Mouse (Mus musculus) neural tube, embryonic 13.5 days (tissue): ENCODE measurements around the gene Apba3. TPM values are rescaled to one million over a fixed set of nuclear protein-coding genes. Genes with fewer than 3 reads are reported as not detected.

ENCODE experiments used
- ATAC-seq: fragments of 200-750 bp; cut with Nextera tagmentation; 2 replicates; pipeline ENCODE4 v1.8.0; 2017; ENCODE audit warnings: low read depth, mild to moderate bottlenecking, moderate TSS enrichment, moderate library complexity
- H3K27ac ChIP-seq: fragments of 300-500 bp; sonication (generic); replicated peaks from 2 replicates; pipeline ENCODE4 v1.5.1; 2015; ENCODE audit warnings: moderate library complexity, mild to moderate bottlenecking, inconsistent platforms
- H3K27me3 ChIP-seq: fragments of 300-500 bp; sonication (generic); 2 replicates; pipeline ENCODE4 v1.6.1; 2015; ENCODE audit warnings: mild to moderate bottlenecking, inconsistent platforms
- H3K36me3 ChIP-seq: fragments of 300-500 bp; sonication (generic); 2 replicates; pipeline ENCODE4 v1.6.1; 2015; ENCODE audit warnings: mild to moderate bottlenecking, inconsistent platforms
- H3K4me1 ChIP-seq: fragments of 300-500 bp; sonication (generic); replicated peaks from 2 replicates; pipeline ENCODE4 v1.6.1; 2015; ENCODE audit warnings: inconsistent platforms
- H3K4me2 ChIP-seq: fragments of 300-500 bp; sonication (generic); 2 replicates; pipeline ENCODE4 v1.6.1; 2015; ENCODE audit warnings: inconsistent platforms, mild to moderate bottlenecking, moderate library complexity
- H3K4me3 ChIP-seq: fragments of 300-500 bp; sonication (generic); 2 replicates; pipeline ENCODE4 v1.5.1; 2015; ENCODE audit warnings: mild to moderate bottlenecking, inconsistent platforms
- H3K9ac ChIP-seq: fragments of 300-500 bp; sonication (generic); 2 replicates; pipeline ENCODE4 v1.6.1; 2015; ENCODE audit warnings: moderate library complexity, mild to moderate bottlenecking, inconsistent platforms
- H3K9me3 ChIP-seq: fragments of 300-500 bp; sonication (generic); 2 replicates; pipeline ENCODE4 v1.6.1; 2016; ENCODE audit warnings: inconsistent platforms
- WGBS: fragments of 180-500 bp; shearing (Covaris S2); methylation state at CpG from one replicate; pipeline ENCODE4 v1.1.7; 2015; 5-methylcytosine and 5-hydroxymethylcytosine counted together
- microRNA-seq: library from miRNA; unstranded; fragments of <30 nt; microRNA quantifications from one replicate; pipeline ENCODE4, GENCODE M21; 2016
- polyA plus RNA-seq: library from polyadenylated mRNA; unstranded; fragments of >200 nt; fragmentation: Nextera tagmentation; extraction: Ambion mirVana; gene quantifications from 2 replicates; pipeline ENCODE4 v1.2.1, GENCODE M21; 2015

The Apba3 gene
- polyA plus RNA-seq, 1 experiment from 2014 or later, result 36.1 TPM

- ATAC-seq, result no peak
- Histone ChIP-seq H3K9me3 (no peaks in the 10 kb centered on the region), H3K4me2 (peak overlapping the region; percentile 27; the same call in 1 of the 2 replicates), H3K36me3 (peaks cover 66% of the 10 kb centered on the region), H3K27ac (no peak overlapping the region), H3K9ac (0 out of 2 replicates have a peak overlapping the region, but pooled peaks have one; percentile 1), H3K4me1 (peaks cover 33% of the 10 kb centered on the region), H3K4me3 (0 out of 2 replicates have a peak overlapping the region, but pooled peaks have one; percentile 9), H3K27me3 (no peaks in the 10 kb centered on the region)
- WGBS, result 13% methylated on average over 20 of the region's 20 CpGs
These were observed 50.5 kb downstream of the Apba3 start for GRCm38 (mm10) chr10:81317273-81317672.

- Histone ChIP-seq H3K27me3 (no peaks in the 10 kb centered on the region), H3K4me2 (peak overlapping the region; percentile 87; the same call in 1 of the 2 replicates), H3K4me3 (peak overlapping the region; percentile 90; the same call in 1 of the 2 replicates), H3K9me3 (no peaks in the 10 kb centered on the region), H3K9ac (peak overlapping the region; percentile 53), H3K4me1 (peaks cover 37% of the 10 kb centered on the region), H3K36me3 (peaks cover 66% of the 10 kb centered on the region), H3K27ac (0 out of 2 replicates have a peak overlapping the region, but pooled peaks have one; percentile 89)
- WGBS, result 88% methylated on average over 13 of the region's 13 CpGs
- ATAC-seq, result no peak
These were observed 52.0 kb downstream of the Apba3 start for GRCm38 (mm10) chr10:81318589-81319329.

- no peak for ATAC-seq
- Histone ChIP-seq H3K27ac (peak overlapping the region; percentile 89), H3K4me3 (peak overlapping the region; percentile 90), H3K27me3 (no peaks in the 10 kb centered on the region), H3K9ac (peak overlapping the region; percentile 53), H3K4me2 (peak overlapping the region; percentile 87), H3K36me3 (peaks cover 66% of the 10 kb centered on the region), H3K4me1 (peaks cover 37% of the 10 kb centered on the region), H3K9me3 (no peaks in the 10 kb centered on the region)
- 33% methylated on average over 8 of the region's 8 CpGs for WGBS
These were observed 52.6 kb downstream of the Apba3 start for GRCm38 (mm10) chr10:81319330-81319699.

GRCm38 (mm10) chr10:81319741-81320549, 53.2 kb downstream of the Apba3 start:
- Histone ChIP-seq H3K9ac (peak overlapping the region; percentile 53), H3K27me3 (no peaks in the 10 kb centered on the region), H3K27ac (peak overlapping the region; percentile 89), H3K4me2 (peak overlapping the region; percentile 87), H3K4me3 (peak overlapping the region; percentile 90), H3K36me3 (peaks cover 66% of the 10 kb centered on the region), H3K4me1 (peaks cover 37% of the 10 kb centered on the region), H3K9me3 (no peaks in the 10 kb centered on the region)
- under 1% methylated on average over 38 of the region's 38 CpGs for WGBS
- peak; percentile 44 for ATAC-seq

GRCm38 (mm10) chr10:81320550-81321347, 54.0 kb downstream of the Apba3 start, which contains the start of gene Cactin:
TSS of gene Cactin (plus strand) at chr10:81321103.
- Histone ChIP-seq H3K27me3 (no peaks in the 10 kb centered on the region), H3K27ac (peak within 1 kb of the TSS; percentile 89), H3K4me3 (peak within 1 kb of the TSS; percentile 90), H3K9ac (peak within 1 kb of the TSS; percentile 88), H3K4me2 (peak within 1 kb of the TSS; percentile 87), H3K4me1 (peaks cover 37% of the 10 kb centered on the region), H3K36me3 (peaks cover 66% of the 10 kb centered on the region), H3K9me3 (no peaks in the 10 kb centered on the region)
- peak; percentile 94 for ATAC-seq
- WGBS, result under 1% methylated on average over 68 of the region's 68 CpGs

GRCm38 (mm10) chr10:81321436-81321835, 54.7 kb downstream of the Apba3 start:
- Histone ChIP-seq H3K36me3 (peaks cover 66% of the 10 kb centered on the region), H3K4me2 (peak overlapping the region; percentile 87), H3K4me1 (peaks cover 36% of the 10 kb centered on the region), H3K9ac (peak overlapping the region; percentile 88), H3K4me3 (peak overlapping the region; percentile 90), H3K9me3 (no peaks in the 10 kb centered on the region), H3K27me3 (no peaks in the 10 kb centered on the region), H3K27ac (peak overlapping the region; percentile 89)
- peak; percentile 4 for ATAC-seq
- 3% methylated on average over 20 of the region's 20 CpGs for WGBS

GRCm38 (mm10) chr10:81322444-81322843, 55.7 kb downstream of the Apba3 start:
- ATAC-seq, result no peak
- 95% methylated on average over 27 of the region's 27 CpGs for WGBS

More at GRCm38 (mm10) chr10:81322444-81322843, 55.7 kb downstream of the Apba3 start:
- no peaks in the 10 kb centered on the region for H3K9me3 ChIP-seq
- no peak overlapping the region for H3K27ac ChIP-seq
- H3K9ac ChIP-seq, result no peak overlapping the region
- H3K36me3 ChIP-seq, result peaks cover 68% of the 10 kb centered on the region
- no peaks in the 10 kb centered on the region for H3K27me3 ChIP-seq
- H3K4me3 ChIP-seq, result peak overlapping the region; percentile 90
- peak overlapping the region; percentile 87 for H3K4me2 ChIP-seq
- H3K4me1 ChIP-seq, result peaks cover 29% of the 10 kb centered on the region

Small RNAs within 50 kb of the gene (microRNA-seq; reads per million reads assigned to microRNA genes)
- gene Mir3057, result 11.1 reads per million, percentile 28 among the genes with 10 or more reads in this experiment

Other genes starting within 250 kb of the Apba3 start
- gene Diras1, start 241.3 kb upstream of the Apba3 start, polyA plus RNA-seq, result 38.1 and 38.7 TPM in 2 replicates
- gene Slc39a3, start 229.5 kb upstream of the Apba3 start, polyA plus RNA-seq, result 40.9 and 44.2 TPM in 2 replicates
- gene Sgta, start 206.8 kb upstream of the Apba3 start, polyA plus RNA-seq, result 283 and 286 TPM in 2 replicates
- gene Thop1, start 196.9 kb upstream of the Apba3 start, polyA plus RNA-seq, result 47.4 and 48.4 TPM in 2 replicates
- gene Creb3l3, start 168.1 kb upstream of the Apba3 start, polyA plus RNA-seq, result 0.27 and 0.90 TPM in 2 replicates
- gene Map2k2, start 161.0 kb upstream of the Apba3 start, polyA plus RNA-seq, result 217 and 244 TPM in 2 replicates
- 12.2 and 14.9 TPM in 2 replicates for gene Zbtb7a, start 131.7 kb upstream of the Apba3 start, polyA plus RNA-seq
- 60.0 and 77.5 TPM in 2 replicates for gene Pias4, start 99.0 kb upstream of the Apba3 start, polyA plus RNA-seq
- 532 and 537 TPM in 2 replicates for gene Eef2, start 90.3 kb upstream of the Apba3 start, polyA plus RNA-seq
- 79.1 and 80.9 TPM in 2 replicates for gene Dapk3, start 84.0 kb upstream of the Apba3 start, polyA plus RNA-seq
- not detected in 2 replicates for gene 4930442H23Rik, start 83.1 kb upstream of the Apba3 start, polyA plus RNA-seq
- not detected in 2 replicates for gene Nmrk2, start 64.9 kb upstream of the Apba3 start, polyA plus RNA-seq
- gene Atcay, start 36.1 kb upstream of the Apba3 start, polyA plus RNA-seq, result 58.1 and 62.3 TPM in 2 replicates
- 21.7 and 21.8 TPM in 2 replicates for gene Zfr2, start 33.8 kb upstream of the Apba3 start, polyA plus RNA-seq
- gene Matk, start 14.0 kb upstream of the Apba3 start, polyA plus RNA-seq, result 10.5 and 13.0 TPM in 2 replicates
- gene Mrpl54, start within 50 bp of the Apba3 start, polyA plus RNA-seq, result 145 and 150 TPM in 2 replicates
- gene Tjp3, start 24.6 kb downstream of the Apba3 start, polyA plus RNA-seq, result 2.3 and 3.3 TPM in 2 replicates
- gene Pip5k1c, start 26.0 kb downstream of the Apba3 start, polyA plus RNA-seq, result 99.3 and 102 TPM in 2 replicates
- gene Cactin, start 54.1 kb downstream of the Apba3 start, polyA plus RNA-seq, result 32.5 and 42.5 TPM in 2 replicates
- 4.5 and 4.8 TPM in 2 replicates for gene Tbxa2r, start 61.8 kb downstream of the Apba3 start, polyA plus RNA-seq
- gene Gipc3, start 76.3 kb downstream of the Apba3 start, polyA plus RNA-seq, result not detected in 2 replicates
- gene Hmg20b, start 83.5 kb downstream of the Apba3 start, polyA plus RNA-seq, result 46.5 and 51.5 TPM in 2 replicates
- 16.5 and 17.8 TPM in 2 replicates for gene Mfsd12, start 90.5 kb downstream of the Apba3 start, polyA plus RNA-seq
- 0.68 and 0.87 TPM in 2 replicates for gene 4930404N11Rik, start 98.9 kb downstream of the Apba3 start, polyA plus RNA-seq
- 105 and 112 TPM in 2 replicates for gene Fzr1, start 111.6 kb downstream of the Apba3 start, polyA plus RNA-seq
- gene Dohh, start 117.5 kb downstream of the Apba3 start, polyA plus RNA-seq, result 72.2 and 75.2 TPM in 2 replicates
- 5.2 and 8.2 TPM in 2 replicates for gene Gm48551, start 117.5 kb downstream of the Apba3 start, polyA plus RNA-seq
- 1.3 and 2.5 TPM in 2 replicates for gene Gm48552, start 122.0 kb downstream of the Apba3 start, polyA plus RNA-seq
- gene Smim24, start 126.1 kb downstream of the Apba3 start, polyA plus RNA-seq, result 1.8 and 3.1 TPM in 2 replicates
- gene Nfic, start 188.7 kb downstream of the Apba3 start, polyA plus RNA-seq, result 27.1 and 27.9 TPM in 2 replicates
- gene Celf5, start 215.7 kb downstream of the Apba3 start, polyA plus RNA-seq, result 52.7 and 56.1 TPM in 2 replicates
- gene Ncln, start 229.4 kb downstream of the Apba3 start, polyA plus RNA-seq, result 68.7 and 68.8 TPM in 2 replicates
- gene S1pr4, start 233.2 kb downstream of the Apba3 start, polyA plus RNA-seq, result 0.36 and 0.64 TPM in 2 replicates